Mouse (Mus musculus) midbrain, postnatal 0 days (tissue): ENCODE data around the gene Tspan4. TPM values are rescaled to one million over a fixed set of nuclear protein-coding genes. Genes with fewer than 3 reads are reported as not detected.

Experiments used
- ATAC-seq: fragments of 200-750 bp; cut with Nextera tagmentation; 2 replicates; pipeline ENCODE4 v1.8.0; 2017; ENCODE audit warnings: moderate number of reproducible peaks, mild to moderate bottlenecking, moderate TSS enrichment, moderate library complexity; ENCODE audit not compliant: low FRiP score
- DNase-seq: peaks from one replicate; pipeline ENCODE4 v3.0.0-alpha.2; 2015; ENCODE audit warnings: low spot score
- H3K27ac ChIP-seq: fragments of 300-500 bp; sonication (generic); 2 replicates; pipeline ENCODE4 v1.5.1; 2014; ENCODE audit warnings: low read depth, mild to moderate bottlenecking, low read length, mixed read lengths
- H3K27me3 ChIP-seq: fragments of 300-500 bp; sonication (generic); 2 replicates; pipeline ENCODE4 v1.6.1; 2014; ENCODE audit warnings: low read length, control low read depth, mixed read lengths; ENCODE audit not compliant: insufficient read depth
- H3K36me3 ChIP-seq: fragments of 300-500 bp; sonication (generic); 2 replicates; pipeline ENCODE4 v1.6.1; 2014; ENCODE audit warnings: low read length, control low read depth, mixed read lengths; ENCODE audit not compliant: insufficient read depth
- H3K4me1 ChIP-seq: fragments of 300-500 bp; sonication (generic); 2 replicates; pipeline ENCODE4 v1.6.1; 2014; ENCODE audit warnings: mild to moderate bottlenecking, control low read depth, antibody characterized with exemption, low read length, mixed read lengths; ENCODE audit not compliant: insufficient read depth
- H3K4me2 ChIP-seq: fragments of 300-500 bp; sonication (generic); 2 replicates; pipeline ENCODE4 v1.6.1; 2014; ENCODE audit warnings: low read depth, mild to moderate bottlenecking, low read length, mixed read lengths; ENCODE audit not compliant: poor library complexity, severe bottlenecking
- H3K4me3 ChIP-seq: fragments of 300-500 bp; sonication (generic); 2 replicates; pipeline ENCODE4 v1.5.1; 2014; ENCODE audit warnings: low read depth, mild to moderate bottlenecking, low read length, moderate library complexity
- H3K9ac ChIP-seq: fragments of 300-500 bp; sonication (generic); replicated peaks from 2 replicates; pipeline ENCODE4 v1.6.1; 2014; ENCODE audit warnings: mild to moderate bottlenecking, low read length, moderate library complexity, mixed read lengths; ENCODE audit not compliant: poor library complexity, severe bottlenecking
- H3K9me3 ChIP-seq: fragments of 300-500 bp; sonication (generic); 2 replicates; pipeline ENCODE4 v1.6.1; 2016; ENCODE audit warnings: low read length, control low read depth
- CTCF ChIP-seq: IDR thresholded peaks from 2 replicates; pipeline ENCODE4 v1.5.1; 2016; ENCODE audit warnings: antibody characterized with exemption, mild to moderate bottlenecking
- WGBS: fragments of 180-500 bp; shearing (Covaris S2); extraction: QIAGEN DNeasy Blood & Tissue Kit; methylation state at CpG from one replicate; pipeline ENCODE4 v1.1.7; 2014; 5-methylcytosine and 5-hydroxymethylcytosine counted together
- polyA plus RNA-seq: library from polyadenylated mRNA; unstranded; fragments of >200 nt; fragmentation: Nextera tagmentation; extraction: Ambion mirVana; gene quantifications from 2 replicates; pipeline ENCODE4 v1.2.1, GENCODE M21; 2015
- total RNA-seq: library from RNA; depleted of rRNA; stranded (reverse); fragments of >200 nt; gene quantifications from 2 replicates; pipeline ENCODE4 v1.2.3, GENCODE M21; 2014

Gene Tspan4
- total and polyA plus RNA-seq, 2 experiments from 2014 or later, result 68.1 to 94.8 TPM

DNA sequence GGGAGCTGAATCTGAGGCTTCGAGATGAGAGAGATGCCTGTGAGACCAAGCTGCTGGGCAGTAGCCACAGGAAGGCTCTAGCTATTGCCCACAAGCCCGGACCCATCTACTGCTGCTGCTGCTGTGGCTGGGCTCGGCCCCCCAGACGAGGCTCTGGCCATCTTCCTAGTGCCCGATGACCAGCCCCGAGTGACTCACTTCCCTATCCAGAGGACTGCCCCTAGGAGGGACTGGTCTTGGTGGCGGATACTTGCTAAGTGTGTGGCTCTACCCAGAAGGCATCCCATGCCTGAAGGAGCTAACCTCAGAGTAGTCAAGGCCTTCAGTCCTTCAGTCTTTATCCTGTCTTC is 9.0 kb upstream of the Tspan4 start:
- no peak for ATAC-seq
- Histone ChIP-seq H3K36me3 (peaks cover 11% of the 10 kb centered on the region), H3K27ac (no peak overlapping the region), H3K27me3 (peaks cover 45% of the 10 kb centered on the region), H3K9me3 (no peaks in the 10 kb centered on the region), H3K4me3 (no peak overlapping the region), H3K4me1 (peaks cover 32% of the 10 kb centered on the region), H3K9ac (no peak overlapping the region), H3K4me2 (no peak overlapping the region)
- DNase-seq, result no peak
- TF ChIP-seq CTCF, result no peak
- 78% methylated on average over 7 of the region's 7 CpGs for WGBS

DNA sequence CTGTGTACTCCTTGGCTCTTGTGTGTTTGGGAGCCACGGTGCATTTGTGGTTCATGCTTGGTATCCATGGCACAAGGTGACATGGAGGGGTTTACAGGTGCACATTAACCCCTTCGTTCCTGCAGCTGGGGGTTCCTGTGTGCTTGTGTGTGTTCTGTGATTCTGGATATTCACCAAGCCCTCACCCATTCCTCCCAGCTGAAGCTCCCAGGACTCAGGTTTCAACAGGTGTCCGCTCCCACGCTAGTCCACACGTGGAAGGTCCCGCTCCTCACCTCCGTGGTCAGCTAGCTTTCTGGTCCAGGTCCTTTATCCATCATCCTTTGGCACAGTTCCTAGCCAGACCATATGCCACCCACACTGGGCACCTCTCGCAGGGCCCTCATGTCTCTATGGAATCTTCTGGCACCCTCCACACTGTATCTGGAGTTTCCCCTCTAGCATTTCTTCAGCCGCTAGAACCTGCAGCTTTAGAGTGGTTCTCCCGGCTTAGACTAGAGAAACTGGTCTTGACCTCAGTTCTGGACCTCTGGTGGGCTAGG is 8.4 kb upstream of the Tspan4 start:
- Histone ChIP-seq H3K27me3 (peaks cover 39% of the 10 kb centered on the region), H3K9me3 (no peaks in the 10 kb centered on the region), H3K36me3 (peaks cover 17% of the 10 kb centered on the region), H3K27ac (no peak overlapping the region), H3K4me3 (peak overlapping the region; percentile 49), H3K4me1 (peaks cover 30% of the 10 kb centered on the region), H3K9ac (peak overlapping the region; percentile 64; the same call in 1 of the 2 replicates), H3K4me2 (peak overlapping the region; percentile 77)
- WGBS, result 67% methylated on average over 10 of the region's 10 CpGs
- DNase-seq (no peak), ATAC-seq (no peak)
- no peak for TF ChIP-seq CTCF

DNA sequence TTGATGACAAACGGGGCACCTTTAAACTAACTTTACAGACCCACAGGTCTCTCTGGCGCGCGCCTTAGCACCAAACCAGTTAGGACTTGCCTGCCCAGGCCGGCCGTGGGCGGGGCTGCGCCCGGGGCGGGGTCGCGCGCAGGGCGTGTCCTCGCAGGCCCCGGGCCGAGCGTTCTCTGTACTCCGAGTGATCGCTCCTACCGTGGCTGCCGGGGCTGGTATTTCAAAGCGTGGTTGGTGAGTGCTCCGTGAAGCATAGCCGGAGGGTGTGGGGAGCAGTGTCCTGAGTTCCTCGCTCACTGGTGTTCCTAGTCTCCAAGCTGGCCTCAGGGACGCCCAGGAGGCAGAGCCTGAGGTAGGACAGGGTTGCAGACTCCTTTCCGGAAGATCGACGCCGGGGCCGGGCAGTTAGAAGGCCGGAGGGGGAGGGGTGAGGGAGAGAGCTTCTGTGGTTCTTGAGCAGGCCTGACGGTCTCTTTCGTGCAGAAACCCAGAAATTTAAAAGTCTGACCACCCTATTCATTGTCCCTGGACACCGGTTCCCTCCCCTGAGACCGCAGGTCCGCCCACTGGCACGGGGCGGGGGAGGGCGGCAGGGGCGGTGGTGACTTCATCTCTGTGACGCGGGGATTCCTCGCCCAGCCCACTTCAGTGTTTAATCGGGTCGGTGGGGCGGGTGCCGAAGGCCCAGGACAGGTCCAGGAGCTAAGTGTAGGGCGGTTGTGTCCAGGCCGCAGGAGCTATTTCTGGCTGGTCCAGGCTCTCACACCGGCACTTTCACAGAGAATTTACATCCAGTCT is 7.6 kb upstream of the Tspan4 start, which contains the start of gene Cd151:
Cd151 (plus strand) TSS at position 163 of the 801 bp plus-strand sequence.
- peak; percentile 45 for ATAC-seq
- H3K9me3 ChIP-seq, result no peaks in the 10 kb centered on the region
- 2% methylated on average over 52 of the region's 52 CpGs for WGBS
- H3K27me3 ChIP-seq, result peaks cover 33% of the 10 kb centered on the region
- TF ChIP-seq CTCF, result no peak
- H3K4me3 ChIP-seq, result peak within 1 kb of the TSS; percentile 49
- peak; percentile 65 for DNase-seq
- H3K27ac ChIP-seq, result peak within 1 kb of the TSS; percentile 80
- peak within 1 kb of the TSS; percentile 64 for H3K9ac ChIP-seq
- H3K36me3 ChIP-seq, result peaks cover 18% of the 10 kb centered on the region
- H3K4me2 ChIP-seq, result peak within 1 kb of the TSS; percentile 77
- peaks cover 26% of the 10 kb centered on the region for H3K4me1 ChIP-seq

DNA sequence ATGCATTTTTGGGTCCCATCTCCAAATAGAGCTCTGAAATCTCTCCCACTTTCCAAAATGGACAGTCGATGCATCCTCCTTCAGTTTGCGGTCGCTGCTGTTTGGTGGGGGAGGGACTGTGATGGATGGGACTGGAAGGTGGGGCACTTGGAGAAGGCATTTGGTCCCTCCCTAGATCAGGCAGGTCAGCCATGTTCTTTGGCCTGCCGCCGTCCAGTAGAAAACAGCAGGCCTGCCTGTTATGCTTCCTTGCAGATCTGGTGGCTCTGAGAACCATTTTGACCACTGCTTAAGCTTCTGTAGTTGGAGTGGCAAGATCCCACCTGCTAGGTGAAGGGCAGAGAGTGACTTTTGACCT is 6.9 kb upstream of the Tspan4 start:
- Histone ChIP-seq H3K36me3 (peaks cover 22% of the 10 kb centered on the region), H3K27me3 (peaks cover 26% of the 10 kb centered on the region), H3K9ac (peak overlapping the region; percentile 64), H3K9me3 (no peaks in the 10 kb centered on the region), H3K4me1 (peaks cover 26% of the 10 kb centered on the region), H3K4me2 (peak overlapping the region; percentile 77), H3K4me3 (peak overlapping the region; percentile 49), H3K27ac (peak overlapping the region; percentile 80)
- ATAC-seq (no peak), DNase-seq (no peak)
- 22% methylated on average over 5 of the region's 5 CpGs for whole genome bisulfite sequencing
- no peak for TF ChIP-seq CTCF

DNA sequence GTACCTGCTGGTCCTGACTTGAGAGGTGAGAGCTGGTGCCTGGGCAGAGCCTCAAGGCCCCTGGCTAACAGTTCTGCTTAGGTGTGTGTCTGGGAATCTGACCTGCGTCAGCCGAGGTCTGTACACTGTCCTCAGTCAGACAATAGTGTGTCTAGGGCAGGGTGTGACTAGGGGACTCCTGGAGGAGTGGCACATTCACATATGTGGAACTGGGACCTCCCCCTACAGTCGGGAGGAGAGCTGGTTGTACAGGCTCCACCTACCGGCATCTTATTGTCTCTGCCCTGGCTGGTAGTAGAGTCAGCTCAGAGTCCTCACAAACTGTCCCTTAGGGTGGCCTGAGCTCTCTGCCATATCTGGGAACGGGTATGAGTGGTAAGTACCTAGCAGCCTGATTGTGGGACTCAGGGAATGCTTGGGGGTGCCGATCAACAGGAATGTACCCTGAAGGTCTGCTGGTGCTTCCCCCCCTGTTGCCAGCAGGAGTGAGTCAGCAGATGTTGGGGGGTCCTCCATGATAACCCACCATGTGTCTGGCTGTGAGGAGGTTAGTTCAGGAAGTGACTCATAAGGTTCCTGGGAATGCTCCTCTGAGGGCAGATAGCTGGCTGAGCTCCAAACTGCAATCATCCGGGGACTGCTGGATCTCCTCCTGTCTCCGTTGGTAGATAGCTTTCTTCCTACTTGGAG is 6.4 kb upstream of the Tspan4 start:
- peak; percentile 73 for ATAC-seq
- 12% methylated on average over 8 of the region's 8 CpGs for WGBS

More for the DNA sequence above, 6.4 kb upstream of the Tspan4 start:
- peak overlapping the region; percentile 77 for H3K4me2 ChIP-seq
- peaks cover 22% of the 10 kb centered on the region for H3K36me3 ChIP-seq
- H3K27ac ChIP-seq, result peak overlapping the region; percentile 80
- peak overlapping the region; percentile 64 for H3K9ac ChIP-seq
- H3K4me1 ChIP-seq, result peaks cover 26% of the 10 kb centered on the region
- peak; percentile 70 for TF ChIP-seq CTCF
- DNase-seq, result peak; percentile 87
- H3K4me3 ChIP-seq, result peak overlapping the region; percentile 49
- peaks cover 21% of the 10 kb centered on the region for H3K27me3 ChIP-seq
- no peaks in the 10 kb centered on the region for H3K9me3 ChIP-seq
